Mouse (Mus musculus): Measurements from ENCODE around the gene Lamtor3. TPM values are rescaled to one million over a fixed set of nuclear protein-coding genes. Genes with fewer than 3 reads are reported as not detected.
A peak's percentile ranks its signal among the peaks of the same experiment; 100 is the strongest.

The Lamtor3 gene
- polyA plus RNA-seq, 1 experiment, result 9.4 TPM

GRCm38 (mm10) chr3:137933986-137934385 is 15.7 kb downstream of the Lamtor3 start:
- 82% methylated on average over 3 of the region's 3 CpGs for WGBS
- Histone ChIP-seq H3K4me3 (ENCODE audit: low read depth, low read length) (no peak overlapping the region), H3K27me3 (ENCODE audit: control insufficient read depth, insufficient read depth, low read length) (no peaks in the 10 kb centered on the region), H3K4me1 (ENCODE audit: control insufficient read depth, insufficient read depth, insufficient read length, low read length) (0 out of 2 replicates have a peak, but pooled peaks cover 2% of the 10 kb centered on the region), H3K36me3 (ENCODE audit: control insufficient read depth, insufficient read depth, low read length) (peaks cover 42% of the 10 kb centered on the region), H3K27ac (ENCODE audit: insufficient read depth, low read depth, low read length) (no peak overlapping the region)
- TF ChIP-seq CTCF (IDR thresholded peaks at IDR 0.05; ENCODE audit: extremely low read depth, insufficient read length, insufficient replicate concordance, low read depth, low read length), result no peak
- no peak for TF ChIP-seq POLR2A (IDR thresholded peaks at IDR 0.05; ENCODE audit: low read depth, low read length)

GRCm38 (mm10) chr3:137935570-137936525 is 17.5 kb downstream of the Lamtor3 start:
- H3K36me3 ChIP-seq (ENCODE audit: control insufficient read depth, insufficient read depth, low read length), result peaks cover 41% of the 10 kb centered on the region
- peaks cover 2% of the 10 kb centered on the region; the same call in 1 of the 2 replicates for H3K4me1 ChIP-seq (ENCODE audit: control insufficient read depth, insufficient read depth, insufficient read length, low read length)
- no peak for TF ChIP-seq POLR2A (IDR thresholded peaks at IDR 0.05; ENCODE audit: low read depth, low read length)
- TF ChIP-seq CTCF (IDR thresholded peaks at IDR 0.05; ENCODE audit: extremely low read depth, insufficient read length, insufficient replicate concordance, low read depth, low read length), result no peak
- no peaks in the 10 kb centered on the region for H3K27me3 ChIP-seq (ENCODE audit: control insufficient read depth, insufficient read depth, low read length)
- H3K4me3 ChIP-seq (ENCODE audit: low read depth, low read length), result no peak overlapping the region
- no peak overlapping the region for H3K27ac ChIP-seq (ENCODE audit: insufficient read depth, low read depth, low read length)
- WGBS, result 79% methylated on average over 5 of the region's 5 CpGs

GRCm38 (mm10) chr3:137936541-137936940 is 18.2 kb downstream of the Lamtor3 start:
- no peaks in the 10 kb centered on the region for H3K27me3 ChIP-seq (ENCODE audit: control insufficient read depth, insufficient read depth, low read length)
- TF ChIP-seq CTCF (IDR thresholded peaks at IDR 0.05; ENCODE audit: extremely low read depth, insufficient read length, insufficient replicate concordance, low read depth, low read length) (no peak), POLR2A (IDR thresholded peaks at IDR 0.05; ENCODE audit: low read depth, low read length) (no peak)
- peaks cover 38% of the 10 kb centered on the region for H3K36me3 ChIP-seq (ENCODE audit: control insufficient read depth, insufficient read depth, low read length)
- H3K27ac ChIP-seq (ENCODE audit: insufficient read depth, low read depth, low read length), result no peak overlapping the region
- WGBS, result 53% methylated on average over 6 of the region's 6 CpGs
- peaks cover 6% of the 10 kb centered on the region; the same call in 1 of the 2 replicates for H3K4me1 ChIP-seq (ENCODE audit: control insufficient read depth, insufficient read depth, insufficient read length, low read length)
- no peak overlapping the region for H3K4me3 ChIP-seq (ENCODE audit: low read depth, low read length)

DNA sequence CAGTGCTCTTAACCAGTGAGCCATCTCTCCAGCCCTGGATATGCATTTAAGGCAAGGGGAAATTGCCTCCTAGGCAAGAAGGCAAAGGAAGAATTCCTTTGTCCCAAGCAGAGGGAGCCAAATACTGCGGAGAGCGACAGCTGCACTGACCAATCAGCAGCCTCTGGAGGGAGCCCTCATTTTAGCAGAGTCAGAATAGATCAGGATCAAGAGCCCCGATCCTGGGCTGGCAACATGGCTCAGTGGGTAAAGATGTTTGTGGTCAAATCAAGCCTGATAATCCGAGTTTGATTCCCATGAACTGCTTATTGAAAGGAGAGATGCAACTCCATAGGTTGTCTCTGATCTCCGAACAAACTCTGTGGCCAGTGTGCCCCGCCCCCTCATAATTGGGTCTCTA is 20.3 kb downstream of the Lamtor3 start:
- H3K27me3 ChIP-seq (ENCODE audit: control insufficient read depth, insufficient read depth, low read length), result no peaks in the 10 kb centered on the region
- H3K4me3 ChIP-seq (ENCODE audit: low read depth, low read length), result no peak overlapping the region
- TF ChIP-seq POLR2A (IDR thresholded peaks at IDR 0.05; ENCODE audit: low read depth, low read length) (no peak), CTCF (IDR thresholded peaks at IDR 0.05; ENCODE audit: extremely low read depth, insufficient read length, insufficient replicate concordance, low read depth, low read length) (peak; percentile 34; the same call in 1 of the 2 replicates)
- WGBS, result 60% methylated on average over 6 of the region's 6 CpGs
- H3K27ac ChIP-seq (ENCODE audit: insufficient read depth, low read depth, low read length), result no peak overlapping the region
- peaks cover 9% of the 10 kb centered on the region; the same call in 1 of the 2 replicates for H3K4me1 ChIP-seq (ENCODE audit: control insufficient read depth, insufficient read depth, insufficient read length, low read length)
- H3K36me3 ChIP-seq (ENCODE audit: control insufficient read depth, insufficient read depth, low read length), result peaks cover 30% of the 10 kb centered on the region

- TF ChIP-seq POLR2A (IDR thresholded peaks at IDR 0.05; ENCODE audit: low read depth, low read length) (no peak), CTCF (IDR thresholded peaks at IDR 0.05; ENCODE audit: extremely low read depth, insufficient read length, insufficient replicate concordance, low read depth, low read length) (no peak)
- Histone ChIP-seq H3K27ac (ENCODE audit: insufficient read depth, low read depth, low read length) (peak overlapping the region; percentile 92), H3K36me3 (ENCODE audit: control insufficient read depth, insufficient read depth, low read length) (peaks cover 21% of the 10 kb centered on the region), H3K27me3 (ENCODE audit: control insufficient read depth, insufficient read depth, low read length) (no peaks in the 10 kb centered on the region), H3K4me3 (ENCODE audit: low read depth, low read length) (no peak overlapping the region), H3K4me1 (ENCODE audit: control insufficient read depth, insufficient read depth, insufficient read length, low read length) (peaks cover 9% of the 10 kb centered on the region; the same call in 1 of the 2 replicates)
- 32% methylated on average over 4 of the region's 4 CpGs for WGBS
Observed at GRCm38 (mm10) chr3:137940757-137941156, 22.5 kb downstream of the Lamtor3 start.

GRCm38 (mm10) chr3:137941555-137941954 is 23.2 kb downstream of the Lamtor3 start:
- Histone ChIP-seq H3K27me3 (ENCODE audit: control insufficient read depth, insufficient read depth, low read length) (no peaks in the 10 kb centered on the region), H3K4me3 (ENCODE audit: low read depth, low read length) (no peak overlapping the region), H3K36me3 (ENCODE audit: control insufficient read depth, insufficient read depth, low read length) (peaks cover 23% of the 10 kb centered on the region), H3K4me1 (ENCODE audit: control insufficient read depth, insufficient read depth, insufficient read length, low read length) (peaks cover 9% of the 10 kb centered on the region; the same call in 1 of the 2 replicates), H3K27ac (ENCODE audit: insufficient read depth, low read depth, low read length) (0 out of 2 replicates have a peak overlapping the region, but pooled peaks have one; percentile 92)
- no peak for TF ChIP-seq POLR2A (IDR thresholded peaks at IDR 0.05; ENCODE audit: low read depth, low read length)
- no peak for TF ChIP-seq CTCF (IDR thresholded peaks at IDR 0.05; ENCODE audit: extremely low read depth, insufficient read length, insufficient replicate concordance, low read depth, low read length)

DNA sequence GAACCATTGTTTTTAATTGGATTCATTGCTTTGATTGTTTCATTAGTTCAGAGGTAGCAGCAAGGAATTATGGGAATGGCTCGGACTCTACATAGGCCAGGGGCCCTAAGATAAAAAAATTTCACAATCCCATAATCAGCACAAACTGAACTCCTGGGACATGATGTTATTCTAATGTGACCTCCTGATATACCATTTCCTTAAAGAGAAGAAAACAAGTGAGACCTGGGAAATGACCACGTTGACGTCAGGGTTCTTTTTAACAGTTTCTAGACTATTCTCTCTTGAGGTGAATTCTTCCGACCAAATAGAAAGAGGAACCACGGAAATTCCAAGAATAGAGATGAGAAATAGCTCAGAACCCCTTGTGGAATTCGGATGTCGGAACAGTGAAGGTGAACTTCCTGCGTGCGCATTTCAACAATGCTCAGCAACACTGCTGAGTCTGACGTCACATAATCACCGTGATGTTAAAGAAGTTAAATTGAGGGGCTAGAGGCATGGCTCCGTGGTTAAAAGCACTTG is 23.9 kb downstream of the Lamtor3 start:
- no peak for TF ChIP-seq POLR2A (IDR thresholded peaks at IDR 0.05; ENCODE audit: low read depth, low read length)
- TF ChIP-seq CTCF (IDR thresholded peaks at IDR 0.05; ENCODE audit: extremely low read depth, insufficient read length, insufficient replicate concordance, low read depth, low read length), result no peak
- no peak overlapping the region for H3K4me3 ChIP-seq (ENCODE audit: low read depth, low read length)

More for the DNA sequence above, 23.9 kb downstream of the Lamtor3 start:
- Histone ChIP-seq H3K36me3 (ENCODE audit: control insufficient read depth, insufficient read depth, low read length) (peaks cover 27% of the 10 kb centered on the region), H3K4me1 (ENCODE audit: control insufficient read depth, insufficient read depth, insufficient read length, low read length) (peaks cover 9% of the 10 kb centered on the region; the same call in 1 of the 2 replicates), H3K27me3 (ENCODE audit: control insufficient read depth, insufficient read depth, low read length) (no peaks in the 10 kb centered on the region), H3K27ac (ENCODE audit: insufficient read depth, low read depth, low read length) (no peak overlapping the region)
- WGBS, result 83% methylated on average over 12 of the region's 12 CpGs

Data from small intestine, adult 2 months (tissue).